Mouse (Mus musculus) limb, embryonic 14.5 days (tissue): ENCODE measurements around the gene Rsbn1. TPM values are rescaled to one million over a fixed set of nuclear protein-coding genes. Genes with fewer than 3 reads are reported as not detected.

ENCODE experiments used
- ATAC-seq: fragments of 200-750 bp; cut with Nextera tagmentation; 2 replicates; pipeline ENCODE4 v1.8.0; 2017; ENCODE audit warnings: low read depth, moderate number of reproducible peaks, moderate TSS enrichment; ENCODE audit not compliant: low FRiP score
- DNase-seq: peaks from one replicate; pipeline ENCODE4 v3.0.0-alpha.2; 2015; ENCODE audit warnings: low spot score
- H3K27ac ChIP-seq: fragments of 300-500 bp; sonication (generic); replicated peaks from 2 replicates; pipeline ENCODE4 v1.5.1; 2014; ENCODE audit warnings: low read depth, mild to moderate bottlenecking, low read length, moderate library complexity, mixed read lengths
- H3K27me3 ChIP-seq: fragments of 300-500 bp; sonication (generic); 2 replicates; pipeline ENCODE4 v1.6.1; 2014; ENCODE audit warnings: low read length, mixed read lengths; ENCODE audit not compliant: control insufficient read depth, insufficient read depth
- H3K36me3 ChIP-seq: fragments of 300-500 bp; sonication (generic); 2 replicates; pipeline ENCODE4 v1.6.1; 2014; ENCODE audit warnings: mild to moderate bottlenecking, low read length, moderate library complexity, mixed read lengths; ENCODE audit not compliant: control insufficient read depth, insufficient read depth
- H3K4me1 ChIP-seq: fragments of 300-500 bp; sonication (generic); 2 replicates; pipeline ENCODE4 v1.6.1; 2014; ENCODE audit warnings: antibody characterized with exemption, low read length, mixed read lengths; ENCODE audit not compliant: control insufficient read depth, insufficient read depth
- H3K4me2 ChIP-seq: fragments of 300-500 bp; sonication (generic); replicated peaks from 2 replicates; pipeline ENCODE4 v1.6.1; 2014; ENCODE audit warnings: low read depth, mild to moderate bottlenecking, low read length, moderate library complexity; ENCODE audit not compliant: severe bottlenecking
- H3K4me3 ChIP-seq: fragments of 300-500 bp; sonication (generic); replicated peaks from 2 replicates; pipeline ENCODE4 v1.5.1; 2014; ENCODE audit warnings: low read length
- H3K9ac ChIP-seq: fragments of 300-500 bp; sonication (generic); 2 replicates; pipeline ENCODE4 v1.6.1; 2014; ENCODE audit warnings: mild to moderate bottlenecking, low read depth, low read length, moderate library complexity; ENCODE audit not compliant: severe bottlenecking
- H3K9me3 ChIP-seq: fragments of 300-500 bp; sonication (generic); 2 replicates; pipeline ENCODE4 v1.6.1; 2016; ENCODE audit warnings: low read length; ENCODE audit not compliant: control insufficient read depth
- POLR2A ChIP-seq: fragments of 200-500 bp; IDR thresholded peaks from 2 replicates; pipeline ENCODE4 v1.8.0; 2012; ENCODE audit warnings: inconsistent platforms, mild to moderate bottlenecking, moderate library complexity, borderline replicate concordance; ENCODE audit not compliant: insufficient read depth, insufficient read length; ENCODE audit errors: extremely low read depth
- WGBS: fragments of 180-500 bp; shearing (Covaris S2); extraction: QIAGEN DNeasy Blood & Tissue Kit; methylation state at CpG from one replicate; pipeline ENCODE4 v1.1.7; 2014; 5-methylcytosine and 5-hydroxymethylcytosine counted together
- polyA plus RNA-seq, 2 experiments: library from polyadenylated mRNA; depleted of rRNA in 1 of 2; stranded (reverse) in 1 of 2; unstranded in 1 of 2; fragments of >200 nt; fragmentation: Nextera tagmentation in 1 of 2; extraction: Ambion mirVana in 1 of 2; gene quantifications; 2 replicates each; pipeline versions ENCODE4 v1.2.1 to v1.2.3; 2012 to 2014

Rsbn1 gene
- polyA plus RNA-seq, 2 experiments: 11.0 to 12.2 TPM

- H3K4me2 ChIP-seq: no peak overlapping the region
- H3K27me3 ChIP-seq: no peaks in the 10 kb centered on the region
- no peak overlapping the region for H3K27ac ChIP-seq
- 82% methylated on average over 7 of the region's 7 CpGs for WGBS
- ATAC-seq (no peak), DNase-seq (no peak)
- no peaks in the 10 kb centered on the region for H3K4me1 ChIP-seq
- no peak overlapping the region for H3K4me3 ChIP-seq
- no peaks in the 10 kb centered on the region for H3K9me3 ChIP-seq
- TF ChIP-seq POLR2A: no peak
- no peaks in the 10 kb centered on the region for H3K36me3 ChIP-seq
- H3K9ac ChIP-seq: no peak overlapping the region
Measured at GRCm38 (mm10) chr3:103874329-103874728, 39.6 kb upstream of the Rsbn1 start.

- H3K4me1 ChIP-seq: no peaks in the 10 kb centered on the region
- no peaks in the 10 kb centered on the region for H3K27me3 ChIP-seq
- H3K4me2 ChIP-seq: no peak overlapping the region
- H3K9ac ChIP-seq: no peak overlapping the region
- no peak for ATAC-seq
- no peak for TF ChIP-seq POLR2A
- H3K27ac ChIP-seq: no peak overlapping the region
- no peak for DNase-seq
- H3K4me3 ChIP-seq: no peak overlapping the region
- 81% methylated on average over 11 of the region's 11 CpGs for WGBS
- no peaks in the 10 kb centered on the region for H3K36me3 ChIP-seq
- no peaks in the 10 kb centered on the region for H3K9me3 ChIP-seq
Measured at GRCm38 (mm10) chr3:103885946-103886345, 28.0 kb upstream of the Rsbn1 start.

- Histone ChIP-seq H3K4me1 (no peaks in the 10 kb centered on the region), H3K4me2 (no peak overlapping the region), H3K36me3 (no peaks in the 10 kb centered on the region), H3K9ac (no peak overlapping the region), H3K4me3 (no peak overlapping the region), H3K27me3 (no peaks in the 10 kb centered on the region), H3K27ac (no peak overlapping the region), H3K9me3 (no peaks in the 10 kb centered on the region)
- no peak for TF ChIP-seq POLR2A
- DNase-seq: peak; percentile 63
- WGBS: 40% methylated on average over 3 of the region's 3 CpGs
- no peak for ATAC-seq
Measured at GRCm38 (mm10) chr3:103887581-103887980, 26.3 kb upstream of the Rsbn1 start.

GRCm38 (mm10) chr3:103893374-103893773 lies 20.5 kb upstream of the Rsbn1 start:
- WGBS: 84% methylated on average over 3 of the region's 3 CpGs
- ATAC-seq: no peak
- Histone ChIP-seq H3K36me3 (no peaks in the 10 kb centered on the region), H3K4me2 (no peak overlapping the region), H3K4me3 (no peak overlapping the region), H3K27me3 (no peaks in the 10 kb centered on the region), H3K9me3 (no peaks in the 10 kb centered on the region), H3K9ac (no peak overlapping the region), H3K27ac (no peak overlapping the region), H3K4me1 (no peaks in the 10 kb centered on the region)
- DNase-seq: no peak
- no peak for TF ChIP-seq POLR2A

- H3K9me3 ChIP-seq: no peaks in the 10 kb centered on the region
- H3K4me3 ChIP-seq: no peak overlapping the region
- H3K4me2 ChIP-seq: no peak overlapping the region
- H3K27ac ChIP-seq: no peak overlapping the region
- DNase-seq (peak; percentile 31), ATAC-seq (no peak)
- H3K27me3 ChIP-seq: no peaks in the 10 kb centered on the region
- no peak overlapping the region for H3K9ac ChIP-seq
- no peaks in the 10 kb centered on the region for H3K36me3 ChIP-seq
- no peaks in the 10 kb centered on the region for H3K4me1 ChIP-seq
- 69% methylated on average over 1 of the region's 1 CpGs for WGBS
- TF ChIP-seq POLR2A: no peak
Measured at GRCm38 (mm10) chr3:103904705-103905104, 9.2 kb upstream of the Rsbn1 start.
